Mouse (Mus musculus) testis, postnatal 14 days (tissue): Measurements from ENCODE around the gene Map4k3.
A peak's percentile ranks its signal among the peaks of the same experiment; 100 is the strongest.
"Not testable (repeated sequence)": the region's sequence is repeated elsewhere in the genome, so short reads cannot be mapped to it uniquely, and the experiment has no call there.

Experiments
- DNase-seq: peaks from one replicate; pipeline ENCODE4 v3.0.0; 2021; ENCODE audit warnings: low spot score

The Map4k3 gene

GRCm38 (mm10) chr17:80632354-80632753 lies 95.9 kb downstream of the Map4k3 start:
- DNase-seq: no peak

- DNase-seq: no peak
Observed at GRCm38 (mm10) chr17:80631028-80631427, 97.3 kb downstream of the Map4k3 start.

GRCm38 (mm10) chr17:80624979-80625378 lies 103.3 kb downstream of the Map4k3 start:
- no peak for DNase-seq

GRCm38 (mm10) chr17:80621691-80622090 lies 106.6 kb downstream of the Map4k3 start:
- DNase-seq: no peak

- no peak for DNase-seq
Observed at GRCm38 (mm10) chr17:80620786-80621423, 107.4 kb downstream of the Map4k3 start.

- DNase-seq: no peak
Observed at GRCm38 (mm10) chr17:80619556-80619955, 108.7 kb downstream of the Map4k3 start.

GRCm38 (mm10) chr17:80618890-80619289 lies 109.4 kb downstream of the Map4k3 start:
- DNase-seq: no peak

- no peak for DNase-seq
Observed at GRCm38 (mm10) chr17:80603806-80604205, 124.5 kb downstream of the Map4k3 start.

GRCm38 (mm10) chr17:80603079-80603625 lies 125.1 kb downstream of the Map4k3 start:
- DNase-seq: no peak

GRCm38 (mm10) chr17:80601371-80601770 lies 126.9 kb downstream of the Map4k3 start:
- DNase-seq: no peak

- no peak for DNase-seq
Observed at GRCm38 (mm10) chr17:80583051-80583450, 145.2 kb downstream of the Map4k3 start.

- DNase-seq: no peak
Observed at GRCm38 (mm10) chr17:80579901-80580300, 148.4 kb downstream of the Map4k3 start.

GRCm38 (mm10) chr17:80579089-80579488 lies 149.2 kb downstream of the Map4k3 start:
- DNase-seq: no peak

- DNase-seq: no peak
Observed at GRCm38 (mm10) chr17:80578041-80578440, 150.2 kb downstream of the Map4k3 start.

GRCm38 (mm10) chr17:80577639-80578038 lies 150.6 kb downstream of the Map4k3 start, which contains the start of gene Cdkl4:
TSS of gene Cdkl4 (minus strand) at chr17:80577813.
- no peak for DNase-seq

GRCm38 (mm10) chr17:80577214-80577613 lies 151.1 kb downstream of the Map4k3 start:
- DNase-seq: peak; percentile 43

- DNase-seq: no peak
Observed at GRCm38 (mm10) chr17:80575008-80575407, 153.3 kb downstream of the Map4k3 start.

GRCm38 (mm10) chr17:80574471-80574965 lies 153.8 kb downstream of the Map4k3 start:
- DNase-seq: no peak

GRCm38 (mm10) chr17:80572187-80572935 lies 155.9 kb downstream of the Map4k3 start:
- DNase-seq: no peak

- DNase-seq: no peak
Observed at GRCm38 (mm10) chr17:80571460-80571859, 156.8 kb downstream of the Map4k3 start.

- DNase-seq: not testable (repeated sequence)
Observed at GRCm38 (mm10) chr17:80569718-80570117, 158.6 kb downstream of the Map4k3 start.

GRCm38 (mm10) chr17:80568842-80569601 lies 159.3 kb downstream of the Map4k3 start:
- DNase-seq: no peak
